Mouse (Mus musculus) forebrain, embryonic 12.5 days (tissue): ENCODE results near the gene Gucd1. TPM values are rescaled to one million over a fixed set of nuclear protein-coding genes. Genes with fewer than 3 reads are reported as not detected.

Source experiments
- ATAC-seq: fragments of 200-750 bp; cut with Nextera tagmentation; 2 replicates; pipeline ENCODE4 v1.8.0; 2017; ENCODE audit warnings: moderate TSS enrichment; ENCODE audit not compliant: low FRiP score
- H3K27ac ChIP-seq: fragments of 300-500 bp; sonication (generic); 2 replicates; pipeline ENCODE4 v1.5.1; 2016; ENCODE audit warnings: mild to moderate bottlenecking
- H3K27me3 ChIP-seq: fragments of 300-500 bp; sonication (generic); 2 replicates; pipeline ENCODE4 v1.6.1; 2016; ENCODE audit warnings: mild to moderate bottlenecking
- H3K36me3 ChIP-seq: fragments of 300-500 bp; sonication (generic); replicated peaks from 2 replicates; pipeline ENCODE4 v1.6.1; 2016; ENCODE audit warnings: mild to moderate bottlenecking
- H3K4me1 ChIP-seq: fragments of 300-500 bp; sonication (generic); 2 replicates; pipeline ENCODE4 v1.6.1; 2016
- H3K4me2 ChIP-seq: fragments of 300-500 bp; sonication (generic); 2 replicates; pipeline ENCODE4 v1.6.1; 2016; ENCODE audit warnings: mild to moderate bottlenecking, moderate library complexity
- H3K4me3 ChIP-seq: fragments of 300-500 bp; sonication (generic); replicated peaks from 2 replicates; pipeline ENCODE4 v1.5.1; 2016; ENCODE audit warnings: mild to moderate bottlenecking
- H3K9ac ChIP-seq: fragments of 300-500 bp; sonication (generic); 2 replicates; pipeline ENCODE4 v1.6.1; 2016; ENCODE audit warnings: mild to moderate bottlenecking
- H3K9me3 ChIP-seq: fragments of 300-500 bp; sonication (generic); 2 replicates; pipeline ENCODE4 v1.6.1; 2016
- WGBS: fragments of 180-500 bp; shearing (Covaris S2); methylation state at CpG from one replicate; pipeline ENCODE4 v1.1.7; 2016; 5-methylcytosine and 5-hydroxymethylcytosine counted together
- polyA plus RNA-seq: library from polyadenylated mRNA; unstranded; fragments of >200 nt; fragmentation: Nextera tagmentation; extraction: Ambion mirVana; gene quantifications from 2 replicates; pipeline ENCODE4 v1.2.1, GENCODE M21; 2016

Gene Gucd1
- polyA plus RNA-seq, 1 experiment from 2014 or later = 24.4 TPM

GRCm38 (mm10) chr10:75450331-75450730 lies 67.4 kb downstream of the Gucd1 start:
- Histone ChIP-seq H3K4me3 (no peak overlapping the region), H3K36me3 (no peaks in the 10 kb centered on the region), H3K9ac (no peak overlapping the region), H3K27me3 (peaks cover 5% of the 10 kb centered on the region), H3K27ac (no peak overlapping the region), H3K4me1 (peaks cover 18% of the 10 kb centered on the region), H3K4me2 (no peak overlapping the region), H3K9me3 (no peaks in the 10 kb centered on the region)
- WGBS = 88% methylated on average over 8 of the region's 8 CpGs
- ATAC-seq = no peak

GRCm38 (mm10) chr10:75448806-75449420 lies 68.9 kb downstream of the Gucd1 start:
- H3K9ac ChIP-seq = no peak overlapping the region
- no peaks in the 10 kb centered on the region for H3K9me3 ChIP-seq
- H3K4me1 ChIP-seq = peaks cover 31% of the 10 kb centered on the region
- H3K4me2 ChIP-seq = no peak overlapping the region
- no peak overlapping the region for H3K27ac ChIP-seq
- peaks cover 5% of the 10 kb centered on the region for H3K27me3 ChIP-seq
- ATAC-seq = no peak
- no peaks in the 10 kb centered on the region for H3K36me3 ChIP-seq
- no peak overlapping the region for H3K4me3 ChIP-seq
- WGBS = 84% methylated on average over 6 of the region's 6 CpGs

GRCm38 (mm10) chr10:75447489-75447888 lies 70.3 kb downstream of the Gucd1 start:
- H3K9me3 ChIP-seq = no peaks in the 10 kb centered on the region
- no peak overlapping the region for H3K4me3 ChIP-seq
- H3K36me3 ChIP-seq = no peaks in the 10 kb centered on the region
- ATAC-seq = no peak
- 84% methylated on average over 11 of the region's 11 CpGs for WGBS
- no peak overlapping the region for H3K4me2 ChIP-seq
- peaks cover 33% of the 10 kb centered on the region for H3K4me1 ChIP-seq
- no peak overlapping the region for H3K27ac ChIP-seq
- no peak overlapping the region for H3K9ac ChIP-seq
- peaks cover 5% of the 10 kb centered on the region for H3K27me3 ChIP-seq

GRCm38 (mm10) chr10:75446501-75447083 lies 71.2 kb downstream of the Gucd1 start:
- Histone ChIP-seq H3K4me3 (no peak overlapping the region), H3K9ac (no peak overlapping the region), H3K27me3 (peaks cover 5% of the 10 kb centered on the region), H3K4me2 (no peak overlapping the region), H3K27ac (no peak overlapping the region), H3K4me1 (peaks cover 29% of the 10 kb centered on the region), H3K9me3 (no peaks in the 10 kb centered on the region), H3K36me3 (no peaks in the 10 kb centered on the region)
- 72% methylated on average over 13 of the region's 13 CpGs for WGBS
- ATAC-seq = no peak

GRCm38 (mm10) chr10:75445030-75445429 lies 72.7 kb downstream of the Gucd1 start:
- no peak for ATAC-seq
- H3K9ac ChIP-seq = no peak overlapping the region
- H3K36me3 ChIP-seq = no peaks in the 10 kb centered on the region
- WGBS = 57% methylated on average over 8 of the region's 8 CpGs
- no peaks in the 10 kb centered on the region for H3K9me3 ChIP-seq
- H3K27me3 ChIP-seq = peaks cover 5% of the 10 kb centered on the region; the same call in 1 of the 2 replicates
- H3K4me1 ChIP-seq = peaks cover 19% of the 10 kb centered on the region
- H3K4me2 ChIP-seq = no peak overlapping the region
- H3K4me3 ChIP-seq = no peak overlapping the region
- 0 out of 2 replicates have a peak overlapping the region, but pooled peaks have one; percentile 8 for H3K27ac ChIP-seq

- peak; percentile 73 for ATAC-seq
- WGBS = 70% methylated on average over 19 of the region's 19 CpGs
- peaks cover 5% of the 10 kb centered on the region; the same call in 1 of the 2 replicates for H3K27me3 ChIP-seq
- H3K36me3 ChIP-seq = no peaks in the 10 kb centered on the region
- no peak overlapping the region for H3K9ac ChIP-seq
- H3K4me1 ChIP-seq = peaks cover 21% of the 10 kb centered on the region
- H3K27ac ChIP-seq = peak overlapping the region; percentile 42
- H3K9me3 ChIP-seq = no peaks in the 10 kb centered on the region
- H3K4me2 ChIP-seq = no peak overlapping the region
- no peak overlapping the region for H3K4me3 ChIP-seq
Observed at GRCm38 (mm10) chr10:75444111-75444826, 73.5 kb downstream of the Gucd1 start.

GRCm38 (mm10) chr10:75443017-75443416 lies 74.8 kb downstream of the Gucd1 start:
- 0 out of 2 replicates have a peak, but pooled peaks cover 3% of the 10 kb centered on the region for H3K27me3 ChIP-seq
- no peak overlapping the region for H3K4me3 ChIP-seq
- H3K9me3 ChIP-seq = no peaks in the 10 kb centered on the region
- 82% methylated on average over 4 of the region's 4 CpGs for WGBS
- no peak overlapping the region for H3K27ac ChIP-seq
- no peak for ATAC-seq
- H3K4me1 ChIP-seq = peaks cover 26% of the 10 kb centered on the region
- no peak overlapping the region for H3K9ac ChIP-seq
- no peaks in the 10 kb centered on the region for H3K36me3 ChIP-seq
- no peak overlapping the region for H3K4me2 ChIP-seq

GRCm38 (mm10) chr10:75441800-75442199 lies 76.0 kb downstream of the Gucd1 start:
- 88% methylated on average over 4 of the region's 4 CpGs for WGBS

GRCm38 (mm10) chr10:75440756-75441155 lies 77.0 kb downstream of the Gucd1 start:
- Histone ChIP-seq H3K4me2 (no peak overlapping the region), H3K27me3 (no peaks in the 10 kb centered on the region), H3K27ac (no peak overlapping the region), H3K4me1 (peaks cover 22% of the 10 kb centered on the region), H3K9me3 (no peaks in the 10 kb centered on the region), H3K4me3 (no peak overlapping the region), H3K9ac (no peak overlapping the region), H3K36me3 (no peaks in the 10 kb centered on the region)
- 88% methylated on average over 3 of the region's 3 CpGs for WGBS
- ATAC-seq = no peak

More at GRCm38 (mm10) chr10:75441800-75442199, 76.0 kb downstream of the Gucd1 start:
- Histone ChIP-seq H3K4me1 (peaks cover 26% of the 10 kb centered on the region), H3K27ac (no peak overlapping the region), H3K9me3 (no peaks in the 10 kb centered on the region), H3K4me3 (no peak overlapping the region), H3K36me3 (no peaks in the 10 kb centered on the region), H3K4me2 (no peak overlapping the region), H3K27me3 (no peaks in the 10 kb centered on the region), H3K9ac (no peak overlapping the region)
- ATAC-seq = no peak

GRCm38 (mm10) chr10:75439211-75439811 lies 78.5 kb downstream of the Gucd1 start:
- WGBS = 45% methylated on average over 7 of the region's 7 CpGs
- Histone ChIP-seq H3K9ac (0 out of 2 replicates have a peak overlapping the region, but pooled peaks have one; percentile 21), H3K4me2 (no peak overlapping the region), H3K27ac (peak overlapping the region; percentile 42; the same call in 1 of the 2 replicates), H3K9me3 (no peaks in the 10 kb centered on the region), H3K4me3 (no peak overlapping the region), H3K36me3 (no peaks in the 10 kb centered on the region), H3K27me3 (no peaks in the 10 kb centered on the region), H3K4me1 (peaks cover 13% of the 10 kb centered on the region)
- ATAC-seq = peak; percentile 56

- no peak for ATAC-seq
Observed at GRCm38 (mm10) chr10:75438132-75438810, 79.5 kb downstream of the Gucd1 start.

GRCm38 (mm10) chr10:75437284-75437683 lies 80.5 kb downstream of the Gucd1 start:
- WGBS = 100% methylated on average over 1 of the region's 1 CpGs
- ATAC-seq = 0 out of 2 replicates have a peak, but pooled peaks have one; percentile 6
- H3K4me3 ChIP-seq = no peak overlapping the region
- no peaks in the 10 kb centered on the region for H3K9me3 ChIP-seq
- no peak overlapping the region for H3K4me2 ChIP-seq
- no peak overlapping the region for H3K27ac ChIP-seq
- H3K9ac ChIP-seq = no peak overlapping the region
- peaks cover 7% of the 10 kb centered on the region for H3K4me1 ChIP-seq
- H3K27me3 ChIP-seq = no peaks in the 10 kb centered on the region
- H3K36me3 ChIP-seq = no peaks in the 10 kb centered on the region

More at GRCm38 (mm10) chr10:75438132-75438810, 79.5 kb downstream of the Gucd1 start:
- Histone ChIP-seq H3K27me3 (no peaks in the 10 kb centered on the region), H3K9me3 (no peaks in the 10 kb centered on the region), H3K9ac (no peak overlapping the region), H3K4me3 (no peak overlapping the region), H3K4me2 (no peak overlapping the region), H3K36me3 (no peaks in the 10 kb centered on the region), H3K4me1 (peaks cover 7% of the 10 kb centered on the region), H3K27ac (0 out of 2 replicates have a peak overlapping the region, but pooled peaks have one; percentile 3)
- WGBS = 74% methylated on average over 13 of the region's 13 CpGs
